Mouse (Mus musculus): ENCODE measurements around the gene Rrp9. TPM values are rescaled to one million over a fixed set of nuclear protein-coding genes. Genes with fewer than 3 reads are reported as not detected.

Gene Rrp9
- total RNA-seq, 2 experiments from 2014 or later = 19.3 to 20.3 TPM

DNA sequence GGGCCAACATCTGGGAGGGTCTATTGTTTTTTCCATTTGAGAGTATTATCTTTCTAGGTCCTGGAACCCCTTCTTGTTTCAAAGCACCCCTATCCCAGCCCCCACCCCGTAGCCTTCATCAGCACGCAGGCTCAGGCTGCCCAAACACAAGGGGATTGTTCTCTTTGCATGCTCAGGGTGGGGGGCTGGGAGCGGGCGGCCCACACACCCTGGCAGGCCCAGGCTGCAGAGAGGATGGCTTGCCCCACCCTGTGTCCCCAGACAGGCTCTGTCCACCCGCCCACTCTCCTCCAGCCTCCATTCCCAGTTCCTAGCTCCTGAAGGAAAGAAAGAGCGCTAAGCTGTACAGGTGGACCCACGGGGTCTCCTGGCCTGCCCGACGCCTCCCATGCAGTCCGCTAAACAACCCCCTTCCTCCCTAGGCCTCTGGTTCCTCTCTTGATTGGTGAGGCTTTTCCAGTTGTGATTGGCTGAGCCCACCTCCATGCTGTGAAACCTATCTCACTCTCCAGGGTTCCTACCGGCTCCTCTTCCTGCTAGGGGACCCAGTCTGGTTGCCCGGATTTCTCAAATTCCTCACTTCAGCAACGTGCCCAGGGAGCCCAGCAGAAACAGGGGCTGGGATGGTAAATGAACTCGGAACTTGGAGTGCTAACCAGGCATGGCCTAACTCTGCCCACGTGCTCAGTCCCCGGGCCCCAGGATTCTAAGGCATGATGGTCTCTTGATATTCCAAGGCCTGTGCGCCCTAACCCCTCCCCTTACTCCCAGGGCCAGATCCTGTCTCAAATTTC is 20.7 kb upstream of the Rrp9 start:
- DNase-seq = no peak
- intact Hi-C loops (cut with DNase I) = no loop called here

DNA sequence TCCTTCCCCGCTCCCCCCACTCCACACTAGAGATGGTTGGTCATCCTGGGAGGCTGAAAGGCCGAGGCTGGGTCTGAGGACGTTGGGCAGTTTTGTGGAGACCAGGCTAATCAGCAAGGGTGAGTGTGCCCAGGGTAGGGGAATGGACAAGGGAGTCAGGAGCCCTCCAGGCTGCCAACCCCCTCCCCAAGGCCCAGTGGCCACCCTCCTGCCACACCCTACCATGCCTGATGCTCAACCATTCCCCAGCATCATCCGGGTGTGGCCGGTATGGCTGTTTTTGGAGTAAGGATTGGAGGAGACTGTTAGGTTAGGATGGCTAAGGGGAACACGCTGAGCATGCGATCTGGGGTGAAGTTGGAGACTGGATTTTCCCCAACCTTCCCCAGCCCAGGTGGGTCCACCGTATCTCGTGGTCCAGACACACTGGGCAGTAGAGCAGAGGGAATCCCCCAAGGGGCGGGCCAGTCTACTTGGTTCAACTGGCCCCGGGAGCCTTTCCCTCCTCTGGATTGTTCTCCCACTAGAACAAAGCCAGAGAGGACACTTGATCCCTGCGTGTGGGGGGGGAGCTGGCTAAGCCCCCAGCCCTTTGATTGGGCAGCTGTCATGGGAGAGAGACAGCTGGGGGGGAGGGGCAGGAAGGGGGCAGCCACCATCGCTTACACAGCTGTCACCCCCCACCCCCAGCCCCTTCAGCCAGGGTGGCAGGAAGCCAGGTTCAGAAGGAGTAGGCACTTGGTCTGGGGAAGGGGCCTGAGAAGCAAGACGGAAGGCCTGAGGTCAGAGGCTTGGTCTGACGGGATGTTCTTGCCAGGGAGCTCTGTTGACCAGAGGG is 19.2 kb upstream of the Rrp9 start:
- DNase-seq = no peak
- intact Hi-C loops (cut with DNase I) = no loop called here

DNA sequence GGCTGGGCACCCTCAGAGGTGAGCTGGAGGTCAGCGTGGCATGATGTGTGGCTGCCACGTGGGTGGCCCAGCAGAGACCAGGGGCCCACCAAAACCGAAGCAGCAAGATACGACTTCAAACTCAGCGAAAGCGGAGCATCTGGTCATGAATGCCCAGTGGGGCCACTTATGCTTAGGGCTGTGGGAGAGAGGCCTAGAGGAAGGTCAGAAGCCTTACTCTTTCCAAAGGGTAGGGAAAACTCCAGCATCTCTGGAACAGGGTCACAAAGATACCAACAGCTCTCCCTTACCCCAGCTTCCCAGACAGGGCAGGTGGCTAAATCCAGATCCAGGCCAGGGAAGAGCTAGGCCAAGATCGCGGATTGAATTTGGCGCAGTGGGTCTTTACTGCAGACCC is 18.6 kb upstream of the Rrp9 start:
- intact Hi-C loops (cut with DNase I) = no loop called here
- no peak for DNase-seq

DNA sequence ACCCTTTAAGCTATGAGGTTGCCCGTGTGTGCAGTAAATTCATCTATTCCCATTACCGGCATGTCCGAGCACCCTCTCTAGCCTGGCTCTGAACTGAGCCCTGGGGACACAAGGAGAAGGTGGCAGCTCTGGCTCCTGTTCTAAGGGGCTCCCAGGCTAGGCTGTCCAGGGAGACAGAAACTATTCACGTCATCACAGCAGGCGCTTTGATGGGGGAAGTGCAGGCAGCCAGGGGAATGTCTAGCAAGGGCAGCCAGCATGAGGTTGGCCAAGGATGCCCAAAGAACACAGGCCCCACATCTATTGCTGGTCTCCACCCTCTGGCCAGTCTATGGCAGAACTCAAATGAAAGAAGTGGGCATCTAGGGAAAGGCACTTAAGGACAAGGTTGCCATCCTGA is 17.8 kb upstream of the Rrp9 start:
- peak in 1 of 2 experiments; percentile 45 for DNase-seq
- intact Hi-C loops (cut with DNase I) = no loop called here

DNA sequence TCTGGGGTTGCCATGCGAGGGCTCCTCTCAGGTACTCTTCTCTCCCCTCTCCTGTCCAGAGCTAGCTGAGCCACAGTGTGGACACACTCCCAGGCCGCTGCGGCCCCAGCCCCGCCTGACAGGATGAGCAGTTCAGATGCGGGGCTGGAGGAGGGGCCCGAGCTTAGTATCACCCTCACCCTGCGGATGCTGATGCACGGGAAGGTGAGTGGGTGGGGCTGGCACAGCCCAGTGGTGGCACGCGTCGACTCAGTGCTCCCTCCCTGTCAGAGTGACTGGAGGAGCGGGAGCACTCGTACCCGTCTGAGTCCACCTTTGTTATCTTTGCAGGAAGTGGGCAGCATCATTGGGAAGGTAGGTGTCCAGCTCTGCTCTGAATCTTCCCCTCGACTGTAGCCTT is 15.8 kb upstream of the Rrp9 start:
- DNase-seq = no peak
- intact Hi-C loops (cut with DNase I) = no loop called here

DNA sequence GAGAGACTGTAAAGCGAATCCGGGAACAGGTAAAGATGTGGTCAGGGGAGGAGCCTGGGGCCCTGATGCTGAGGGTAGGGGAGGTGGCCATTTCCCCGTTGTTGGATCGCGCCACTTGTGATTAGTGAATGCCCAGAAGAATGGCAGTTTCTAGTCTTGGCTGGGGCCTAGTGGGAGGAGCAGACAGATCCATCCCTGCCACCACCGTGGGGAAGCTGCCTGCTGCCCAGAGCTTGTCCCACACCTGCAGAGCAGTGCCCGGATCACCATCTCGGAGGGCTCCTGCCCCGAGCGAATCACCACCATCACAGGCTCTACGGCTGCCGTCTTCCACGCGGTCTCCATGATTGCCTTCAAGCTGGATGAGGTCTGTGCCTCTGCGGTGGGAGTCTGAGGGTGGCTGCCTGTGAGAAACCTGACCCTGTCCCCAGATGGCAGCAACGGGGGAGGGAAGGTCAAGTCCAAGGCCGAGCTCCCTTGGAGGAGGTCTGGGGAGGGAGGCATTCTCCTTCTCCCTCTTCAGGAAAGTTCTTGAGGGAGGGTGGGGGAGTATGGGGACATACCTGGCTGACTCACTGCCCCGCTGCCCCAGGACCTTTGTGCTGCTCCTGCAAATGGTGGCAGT is 15.2 kb upstream of the Rrp9 start:
- no peak for DNase-seq
- intact Hi-C loops (cut with DNase I) = no loop called here

DNA sequence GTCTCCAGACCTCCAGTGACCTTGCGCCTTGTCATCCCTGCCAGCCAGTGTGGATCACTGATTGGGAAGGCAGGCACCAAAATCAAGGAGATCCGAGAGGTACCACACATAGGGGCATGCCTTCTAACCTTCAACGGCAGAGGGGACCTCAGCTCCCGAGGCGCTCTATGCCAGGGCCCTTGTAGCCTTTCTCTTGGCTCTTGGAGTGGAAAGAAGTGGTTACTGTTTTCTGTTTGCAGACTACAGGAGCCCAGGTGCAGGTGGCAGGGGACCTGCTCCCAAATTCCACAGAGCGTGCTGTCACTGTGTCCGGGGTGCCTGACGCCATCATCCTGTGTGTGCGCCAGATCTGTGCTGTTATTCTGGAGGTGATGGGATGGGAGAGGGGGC is 14.7 kb upstream of the Rrp9 start:
- DNase-seq = no peak

DNA sequence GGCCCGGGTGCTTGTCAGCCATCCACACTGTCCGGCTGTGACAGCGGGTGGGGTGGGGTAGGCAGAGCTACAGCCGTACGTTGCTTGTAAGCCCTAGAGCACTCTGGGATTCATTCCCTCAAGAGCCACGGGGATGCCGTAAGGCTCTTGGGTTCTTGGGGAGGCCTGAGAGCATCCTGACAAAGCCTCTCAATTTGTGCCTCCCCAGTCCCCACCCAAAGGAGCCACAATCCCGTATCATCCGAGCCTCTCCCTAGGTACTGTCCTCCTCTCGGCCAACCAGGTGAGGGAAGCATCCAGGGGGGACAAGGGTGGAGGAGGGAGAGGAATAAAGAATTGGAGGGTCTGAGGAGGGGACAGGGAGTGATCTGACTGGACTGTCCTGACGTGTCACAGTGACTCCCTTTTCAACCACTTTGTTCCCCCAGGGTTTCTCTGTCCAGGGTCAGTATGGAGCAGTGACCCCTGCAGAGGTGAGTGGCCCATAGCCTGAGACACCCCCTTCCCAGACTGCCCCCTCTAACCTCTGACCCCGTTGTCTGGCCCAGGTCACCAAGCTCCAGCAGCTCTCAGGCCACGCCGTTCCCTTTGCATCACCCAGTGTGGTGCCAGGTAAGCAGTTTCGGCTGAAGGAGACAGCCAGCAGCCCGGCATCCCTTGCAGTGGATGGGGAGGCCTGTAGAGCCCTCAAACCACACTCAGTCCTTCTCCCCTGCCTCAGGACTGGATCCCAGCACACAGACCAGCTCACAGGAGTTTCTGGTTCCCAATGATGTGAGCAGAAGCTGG is 13.9 kb upstream of the Rrp9 start:
- DNase-seq = no peak
- intact Hi-C loops (cut with DNase I) = no loop called here

More for the DNA sequence above, 14.7 kb upstream of the Rrp9 start:
- intact Hi-C loops (cut with DNase I) = no loop called here

DNA sequence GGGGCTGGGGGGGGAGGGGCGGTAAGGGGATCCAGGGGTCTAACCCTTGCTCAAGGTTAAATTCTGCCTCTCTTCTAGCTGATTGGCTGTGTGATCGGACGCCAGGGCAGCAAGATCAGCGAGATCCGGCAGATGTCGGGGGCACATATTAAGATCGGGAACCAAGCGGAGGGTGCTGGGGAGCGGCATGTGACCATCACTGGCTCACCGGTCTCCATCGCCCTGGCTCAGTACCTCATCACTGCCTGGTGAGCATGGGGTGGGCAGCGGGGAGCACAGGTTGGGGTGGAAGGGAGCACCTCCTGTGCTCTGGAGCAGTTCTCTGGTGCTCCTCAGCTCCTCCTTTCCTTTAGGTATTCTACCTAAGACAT is 13.3 kb upstream of the Rrp9 start:
- no peak for DNase-seq
- intact Hi-C loops (cut with DNase I) = no loop called here

DNA sequence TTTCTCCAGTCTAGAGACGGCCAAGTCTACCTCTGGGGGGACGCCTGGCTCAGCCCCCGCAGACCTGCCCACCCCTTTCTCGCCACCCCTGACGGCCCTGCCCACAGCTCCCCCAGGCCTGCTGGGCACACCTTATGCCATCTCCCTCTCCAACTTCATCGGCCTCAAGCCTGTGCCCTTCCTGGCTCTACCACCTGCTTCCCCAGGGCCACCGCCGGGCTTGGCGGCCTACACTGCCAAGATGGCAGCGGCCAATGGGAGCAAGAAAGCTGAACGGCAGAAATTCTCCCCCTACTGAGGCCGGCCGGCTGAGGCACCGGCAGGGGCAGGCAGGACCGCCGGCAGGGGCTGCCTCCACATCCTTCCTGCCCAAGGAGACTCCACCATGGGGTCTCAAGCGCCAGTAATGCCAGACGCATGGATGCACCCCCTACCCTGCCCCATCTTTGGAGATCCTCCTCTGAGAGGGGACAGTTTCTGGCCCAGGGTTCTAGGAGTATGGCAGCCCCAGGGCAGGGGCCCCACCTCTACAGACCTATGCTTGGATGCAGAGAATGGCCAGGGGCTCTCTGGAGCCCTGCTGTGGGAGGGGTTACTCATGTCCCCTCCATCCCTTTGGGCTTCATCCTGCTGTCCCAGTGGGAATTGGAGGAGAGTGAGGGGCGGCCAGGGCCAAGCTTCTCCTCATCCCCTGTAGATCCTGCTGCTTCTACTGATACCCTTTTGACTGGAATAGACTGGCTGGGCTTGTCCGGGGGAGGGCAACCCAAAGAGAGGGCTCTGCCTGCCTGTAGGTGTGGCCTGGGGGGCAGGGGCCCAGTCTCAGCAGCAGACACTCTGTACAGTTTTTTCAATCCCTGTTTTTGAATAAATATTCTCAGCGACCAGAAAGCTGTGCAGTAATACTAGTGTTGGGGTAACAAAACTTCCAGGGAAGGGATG is 12.4 kb upstream of the Rrp9 start:
- intact Hi-C loops (cut with DNase I) = no loop called here
- DNase-seq = no peak

DNA sequence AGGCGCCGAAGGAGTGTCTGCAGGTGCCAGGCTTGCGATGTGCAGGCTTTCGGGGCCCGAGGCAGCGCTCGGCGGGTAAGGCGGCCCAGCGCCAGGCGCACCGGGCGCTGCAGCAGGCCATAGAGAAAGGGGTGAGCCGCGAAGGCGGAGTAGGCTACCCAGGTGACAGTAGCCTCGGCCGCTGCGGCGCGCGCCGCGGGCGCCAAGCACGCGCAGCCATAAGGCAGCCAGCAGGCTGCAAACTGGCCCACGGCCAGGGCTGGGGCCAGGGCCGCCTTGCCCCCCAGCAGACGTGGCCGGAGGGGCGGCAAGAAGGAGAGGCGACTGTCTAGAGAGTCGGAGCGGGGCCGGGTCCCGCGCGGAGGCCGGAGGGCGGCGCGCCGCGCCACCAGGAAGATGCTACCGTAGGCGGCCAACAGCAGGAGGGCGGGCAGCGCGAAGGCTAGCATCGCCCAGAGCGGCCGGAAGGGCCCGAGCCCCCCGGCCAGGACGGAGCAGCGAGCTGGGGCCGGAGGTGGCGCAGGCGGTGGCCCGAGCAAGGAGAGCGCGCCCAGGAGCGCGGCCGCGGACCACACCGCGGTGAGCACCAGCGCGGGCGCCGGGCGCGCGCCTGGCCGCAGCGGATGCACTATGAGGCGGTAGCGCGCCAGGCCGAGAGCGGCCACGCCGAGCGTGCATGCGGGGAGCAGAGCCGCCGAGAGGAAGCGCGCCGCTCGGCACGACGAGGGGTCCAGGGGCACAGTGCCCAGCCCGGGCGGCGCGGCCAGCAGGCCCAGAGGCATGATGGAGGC is 10.8 kb upstream of the Rrp9 start:
- intact Hi-C loops (cut with DNase I) = no loop called here
- DNase-seq = peak; percentile 71 to 73

DNA sequence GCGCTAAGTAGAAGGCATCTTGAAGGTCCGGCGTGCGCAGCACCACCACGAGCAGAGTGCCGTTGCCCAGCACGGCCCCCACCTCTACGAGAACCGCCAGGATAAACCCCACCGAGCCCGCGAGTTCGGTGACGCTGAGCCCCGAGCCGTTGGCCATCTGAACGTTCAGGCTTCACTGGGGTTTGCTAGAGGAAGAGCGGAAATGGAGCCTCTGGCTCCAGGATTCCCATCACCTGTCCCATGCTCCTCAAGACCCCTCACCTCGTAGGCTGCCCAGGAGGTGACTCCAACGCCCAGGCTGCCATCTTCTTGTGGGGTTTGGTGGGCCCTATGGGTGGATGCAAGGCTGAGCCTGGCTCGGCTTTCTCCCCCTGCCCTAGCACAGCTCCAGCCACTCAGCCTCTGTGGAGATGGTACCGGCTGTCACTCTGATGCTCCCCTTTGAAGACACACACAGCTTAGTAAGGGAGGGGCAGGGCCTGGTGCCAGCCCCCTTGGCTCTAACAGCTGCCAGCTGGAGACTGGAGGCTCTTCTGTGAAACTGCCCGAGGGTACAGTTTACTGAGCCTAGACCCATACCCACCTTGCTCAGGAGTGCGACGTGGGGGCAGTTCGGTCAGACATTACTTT is 10.1 kb upstream of the Rrp9 start, which contains the start of gene Gpr62:
Gpr62 (minus strand) TSS at position 368 of the 630 bp plus-strand sequence.
- no peak for DNase-seq
- intact Hi-C loops (cut with DNase I) = no loop called here

DNA sequence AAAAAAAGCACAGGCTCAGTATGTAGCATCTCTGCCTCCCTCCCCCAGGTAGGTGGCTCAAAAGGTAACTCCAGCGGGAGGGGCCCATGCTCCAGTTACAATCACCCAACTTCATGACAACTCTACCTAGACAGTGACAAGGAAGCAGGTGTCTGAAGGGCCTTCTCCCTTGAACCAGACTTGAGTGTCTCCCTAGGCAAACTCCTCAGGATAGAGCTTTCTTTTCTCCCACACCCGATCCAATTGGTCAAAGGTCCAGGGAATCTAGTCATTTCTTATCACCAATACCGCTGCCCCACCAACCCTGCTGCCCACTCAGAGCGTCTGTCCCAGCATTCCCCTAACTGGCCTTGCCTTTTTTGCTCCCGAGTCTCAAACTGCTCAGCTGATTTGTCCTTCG is 9.0 kb upstream of the Rrp9 start:
- DNase-seq = no peak

DNA sequence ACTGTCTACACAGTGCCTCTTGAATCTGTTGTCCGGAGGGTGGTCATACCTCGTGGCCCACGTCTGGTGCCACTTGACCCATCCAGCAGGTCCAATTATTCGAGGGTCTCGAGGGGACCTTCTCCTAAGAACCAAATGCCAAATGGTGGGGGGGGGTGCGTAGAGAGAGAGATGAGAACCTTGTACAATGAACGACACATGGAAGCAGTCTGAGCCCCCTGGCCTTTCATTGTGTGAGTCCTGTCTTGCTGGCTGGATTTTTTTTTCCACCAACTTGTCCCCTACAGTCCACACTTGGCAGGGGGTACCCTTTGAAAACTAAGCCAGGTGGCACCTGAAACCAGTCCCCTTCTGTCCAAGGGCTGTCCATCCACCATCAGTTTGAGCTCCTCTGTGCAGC is 8.0 kb upstream of the Rrp9 start:
- intact Hi-C loops (cut with DNase I) = no loop called here
- DNase-seq = no peak

More for the DNA sequence above, 9.0 kb upstream of the Rrp9 start:
- intact Hi-C loops (cut with DNase I) = no loop called here

DNA sequence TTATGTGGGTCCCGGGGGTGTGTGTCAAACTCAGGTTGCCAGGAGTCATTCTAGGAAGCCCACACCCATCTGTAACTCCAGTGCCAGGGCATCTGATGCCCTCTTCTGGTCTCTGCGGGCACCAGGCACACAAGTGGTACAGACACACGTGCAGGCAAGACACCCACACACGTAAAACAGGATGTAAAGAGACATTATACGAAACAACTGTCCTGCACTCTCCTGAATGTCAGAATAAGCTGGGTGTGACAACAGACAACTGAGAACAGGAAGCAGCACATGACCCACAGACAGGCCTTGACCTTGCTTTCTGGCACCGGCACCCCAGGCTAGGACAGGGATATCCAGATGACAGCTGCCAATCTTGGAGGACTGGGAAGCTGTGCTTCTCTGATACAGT is 6.4 kb upstream of the Rrp9 start:
- intact Hi-C loops (cut with DNase I) = no loop called here
- no peak for DNase-seq

DNA sequence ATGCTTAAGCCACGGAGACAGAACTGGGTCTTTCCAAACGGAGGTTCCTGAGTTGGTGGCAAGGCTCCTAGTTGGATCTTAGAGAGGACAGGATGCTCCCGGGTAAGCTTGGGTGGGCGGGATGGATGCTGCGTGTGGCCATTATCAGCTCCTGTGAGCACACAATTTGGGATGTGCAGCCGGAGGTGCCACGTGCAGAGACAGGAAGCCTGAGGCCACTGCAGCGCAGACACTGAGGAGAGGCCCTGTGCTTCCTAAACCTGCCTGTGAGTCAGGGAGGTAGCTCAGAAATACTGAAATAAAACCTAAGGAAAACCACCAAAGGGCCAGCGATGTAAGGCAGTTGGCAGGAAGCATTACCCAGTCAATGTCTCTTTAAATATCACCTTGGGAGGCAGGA is 6.0 kb upstream of the Rrp9 start:
- intact Hi-C loops (cut with DNase I) = no loop called here
- DNase-seq = no peak

DNA sequence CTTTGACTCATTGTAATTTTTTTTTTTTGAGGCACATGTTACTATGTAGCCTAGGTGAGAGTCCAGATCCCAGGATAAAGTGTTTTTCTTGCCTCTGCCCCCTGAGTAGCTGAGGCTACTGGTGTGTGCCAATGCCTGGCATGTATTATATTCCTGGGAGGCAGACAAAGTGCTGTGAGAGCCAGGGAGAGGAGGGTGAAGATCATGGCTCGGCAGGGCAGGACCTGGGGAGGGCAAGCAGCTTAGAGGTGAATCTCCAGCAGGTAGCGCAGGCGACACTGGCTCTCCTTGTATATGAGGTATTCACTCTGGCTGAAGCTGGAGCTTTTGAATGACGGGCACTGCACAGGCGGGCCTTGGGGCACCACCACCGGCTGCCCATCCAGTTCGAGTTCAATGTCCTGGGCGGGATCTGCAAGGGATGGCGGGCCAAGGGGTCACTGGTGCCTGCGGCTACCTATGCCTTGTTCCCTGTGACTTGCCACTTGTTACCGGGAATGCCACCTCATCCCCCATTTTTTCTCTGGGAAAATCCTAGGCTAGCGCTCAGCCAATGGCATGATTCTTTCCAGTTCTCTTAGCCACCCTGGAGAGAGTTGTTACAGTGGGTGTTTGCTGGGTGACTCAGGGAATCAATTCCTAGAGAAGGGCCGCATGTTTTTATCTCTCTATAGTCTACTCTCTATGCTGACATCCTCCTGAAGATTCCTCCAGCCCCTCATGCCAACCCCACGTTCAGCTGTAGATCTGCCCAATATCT is 4.6 kb upstream of the Rrp9 start:
- DNase-seq = peak; percentile 1 to 2
- intact Hi-C loops (cut with DNase I) = no loop called here

DNA sequence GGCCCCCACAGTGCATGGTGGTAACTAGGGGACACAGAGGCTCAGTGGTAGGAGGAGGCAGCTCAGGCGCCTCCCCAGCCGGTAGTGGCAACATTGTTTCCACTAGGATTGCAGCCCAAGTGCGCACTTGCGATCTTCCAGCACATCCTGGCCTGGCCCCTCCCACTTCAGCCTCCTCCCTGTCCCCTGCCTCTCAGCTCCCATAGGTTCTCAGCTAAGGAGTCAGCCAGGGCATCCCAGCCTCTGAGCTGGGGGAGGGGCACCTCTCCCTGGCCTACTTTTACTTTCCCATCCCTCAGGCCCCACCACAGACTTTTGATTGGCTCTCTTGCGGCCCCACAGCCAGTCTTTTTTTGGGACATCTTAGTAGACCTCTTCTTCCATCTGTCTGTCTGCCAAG is 3.9 kb upstream of the Rrp9 start:
- peak; percentile 71 to 72 for DNase-seq
- intact Hi-C loops (cut with DNase I) = no loop called here
